Mouse (Mus musculus) stomach, embryonic 15.5 days (tissue): ENCODE data around the gene Vsig10l. TPM values are rescaled to one million over a fixed set of nuclear protein-coding genes. Genes with fewer than 3 reads are reported as not detected.

Source experiments
- ATAC-seq: fragments of 200-750 bp; cut with Nextera tagmentation; 2 replicates; pipeline ENCODE4 v1.8.0; 2017; ENCODE audit warnings: low read depth, moderate number of reproducible peaks, moderate TSS enrichment; ENCODE audit not compliant: insufficient read depth, low FRiP score
- H3K27ac ChIP-seq: fragments of 300-500 bp; sonication (generic); 2 replicates; pipeline ENCODE4 v1.5.1; 2015; ENCODE audit warnings: mild to moderate bottlenecking, inconsistent platforms
- H3K27me3 ChIP-seq: fragments of 300-500 bp; sonication (generic); replicated peaks from 2 replicates; pipeline ENCODE4 v1.6.1; 2015; ENCODE audit warnings: inconsistent platforms
- H3K36me3 ChIP-seq: fragments of 300-500 bp; sonication (generic); 2 replicates; pipeline ENCODE4 v1.6.1; 2015; ENCODE audit warnings: inconsistent platforms
- H3K4me1 ChIP-seq: fragments of 300-500 bp; sonication (generic); 2 replicates; pipeline ENCODE4 v1.6.1; 2015; ENCODE audit warnings: inconsistent platforms
- H3K4me2 ChIP-seq: fragments of 300-500 bp; sonication (generic); 2 replicates; pipeline ENCODE4 v1.6.1; 2015; ENCODE audit warnings: mild to moderate bottlenecking, inconsistent platforms
- H3K4me3 ChIP-seq: fragments of 300-500 bp; sonication (generic); replicated peaks from 2 replicates; pipeline ENCODE4 v1.5.1; 2015; ENCODE audit warnings: inconsistent platforms
- H3K9ac ChIP-seq: fragments of 300-500 bp; sonication (generic); 2 replicates; pipeline ENCODE4 v1.6.1; 2015; ENCODE audit warnings: inconsistent platforms
- H3K9me3 ChIP-seq: fragments of 300-500 bp; sonication (generic); 2 replicates; pipeline ENCODE4 v1.6.1; 2016; ENCODE audit warnings: inconsistent platforms
- WGBS: fragments of 180-500 bp; shearing (Covaris S2); methylation state at CpG from one replicate; pipeline ENCODE4 v1.1.7; 2015; 5-methylcytosine and 5-hydroxymethylcytosine counted together
- polyA plus RNA-seq: library from polyadenylated mRNA; unstranded; fragments of >200 nt; fragmentation: Nextera tagmentation; extraction: Ambion mirVana; gene quantifications from 2 replicates; pipeline ENCODE4 v1.2.1, GENCODE M21; 2015

Gene Vsig10l
- 6.0 and 7.7 TPM in 2 replicates for polyA plus RNA-seq

GRCm38 (mm10) chr7:43462851-43463250 lies at the start of gene Vsig10l:
Vsig10l (plus strand) TSS chr7:43463151.
- Histone ChIP-seq H3K9ac (no peak within 1 kb of the TSS), H3K36me3 (no peaks in the 10 kb centered on the region), H3K27me3 (no peaks in the 10 kb centered on the region; the same call in 1 of the 2 replicates), H3K27ac (no peak within 1 kb of the TSS), H3K4me2 (no peak within 1 kb of the TSS), H3K4me3 (no peak within 1 kb of the TSS), H3K9me3 (no peaks in the 10 kb centered on the region), H3K4me1 (peaks cover 10% of the 10 kb centered on the region; the same call in 1 of the 2 replicates)
- no peak for ATAC-seq
- 59% methylated on average over 4 of the region's 4 CpGs for WGBS

GRCm38 (mm10) chr7:43417298-43417697 lies 45.7 kb upstream of the Vsig10l start:
- 83% methylated on average over 10 of the region's 10 CpGs for WGBS

GRCm38 (mm10) chr7:43422995-43423617 lies 39.8 kb upstream of the Vsig10l start:
- Histone ChIP-seq H3K4me2 (no peak overlapping the region; the same call in 1 of the 2 replicates), H3K27me3 (no peaks in the 10 kb centered on the region), H3K4me1 (no peaks in the 10 kb centered on the region), H3K9ac (no peak overlapping the region), H3K4me3 (no peak overlapping the region), H3K9me3 (no peaks in the 10 kb centered on the region), H3K27ac (no peak overlapping the region), H3K36me3 (no peaks in the 10 kb centered on the region)
- WGBS = 7% methylated on average over 11 of the region's 11 CpGs
- peak; percentile 83 for ATAC-seq

More at GRCm38 (mm10) chr7:43417298-43417697, 45.7 kb upstream of the Vsig10l start:
- ATAC-seq = no peak
- no peaks in the 10 kb centered on the region for H3K27me3 ChIP-seq
- H3K9ac ChIP-seq = no peak overlapping the region
- no peak overlapping the region for H3K27ac ChIP-seq
- no peaks in the 10 kb centered on the region for H3K9me3 ChIP-seq
- no peaks in the 10 kb centered on the region for H3K36me3 ChIP-seq
- no peaks in the 10 kb centered on the region for H3K4me1 ChIP-seq
- no peak overlapping the region for H3K4me3 ChIP-seq
- no peak overlapping the region for H3K4me2 ChIP-seq

GRCm38 (mm10) chr7:43423991-43424625 lies 38.8 kb upstream of the Vsig10l start:
- Histone ChIP-seq H3K36me3 (no peaks in the 10 kb centered on the region), H3K4me2 (no peak overlapping the region), H3K4me3 (no peak overlapping the region), H3K4me1 (no peaks in the 10 kb centered on the region), H3K27ac (no peak overlapping the region), H3K27me3 (no peaks in the 10 kb centered on the region), H3K9ac (no peak overlapping the region), H3K9me3 (no peaks in the 10 kb centered on the region)
- no peak for ATAC-seq
- WGBS = 55% methylated on average over 3 of the region's 3 CpGs

- H3K9ac ChIP-seq = no peak within 1 kb of the TSS
- no peak within 1 kb of the TSS for H3K4me3 ChIP-seq
- no peak within 1 kb of the TSS for H3K4me2 ChIP-seq
- no peaks in the 10 kb centered on the region for H3K36me3 ChIP-seq
- no peak for ATAC-seq
- H3K4me1 ChIP-seq = no peaks in the 10 kb centered on the region
- H3K27ac ChIP-seq = no peak within 1 kb of the TSS
- H3K27me3 ChIP-seq = no peaks in the 10 kb centered on the region
- 82% methylated on average over 8 of the region's 8 CpGs for WGBS
- H3K9me3 ChIP-seq = no peaks in the 10 kb centered on the region
These were observed 35.5 kb upstream of the Vsig10l start, which contains the start of gene Lim2 for GRCm38 (mm10) chr7:43427406-43427805. Lim2 (plus strand) TSS chr7:43427670.

GRCm38 (mm10) chr7:43429500-43429899 lies 33.5 kb upstream of the Vsig10l start:
- Histone ChIP-seq H3K36me3 (no peaks in the 10 kb centered on the region), H3K27ac (no peak overlapping the region), H3K4me2 (no peak overlapping the region), H3K27me3 (no peaks in the 10 kb centered on the region), H3K4me3 (no peak overlapping the region), H3K4me1 (no peaks in the 10 kb centered on the region), H3K9me3 (no peaks in the 10 kb centered on the region), H3K9ac (no peak overlapping the region)
- ATAC-seq = no peak
- 44% methylated on average over 4 of the region's 4 CpGs for WGBS

GRCm38 (mm10) chr7:43432891-43433290 lies 30.1 kb upstream of the Vsig10l start:
- Histone ChIP-seq H3K4me3 (no peak overlapping the region), H3K36me3 (no peaks in the 10 kb centered on the region), H3K27me3 (no peaks in the 10 kb centered on the region), H3K9ac (no peak overlapping the region), H3K4me2 (no peak overlapping the region), H3K4me1 (no peaks in the 10 kb centered on the region), H3K27ac (no peak overlapping the region), H3K9me3 (no peaks in the 10 kb centered on the region)
- ATAC-seq = no peak
- WGBS = 64% methylated on average over 4 of the region's 4 CpGs

GRCm38 (mm10) chr7:43434676-43435075 lies 28.3 kb upstream of the Vsig10l start:
- WGBS = 91% methylated on average over 5 of the region's 5 CpGs
- no peak for ATAC-seq
- Histone ChIP-seq H3K27ac (no peak overlapping the region), H3K4me1 (no peaks in the 10 kb centered on the region), H3K36me3 (no peaks in the 10 kb centered on the region), H3K9me3 (no peaks in the 10 kb centered on the region), H3K4me2 (no peak overlapping the region), H3K4me3 (no peak overlapping the region), H3K27me3 (no peaks in the 10 kb centered on the region), H3K9ac (no peak overlapping the region)

GRCm38 (mm10) chr7:43436341-43437255 lies 26.4 kb upstream of the Vsig10l start, which contains the start of gene Nkg7:
Nkg7 (plus strand) TSS chr7:43437073.
- no peak within 1 kb of the TSS for H3K9ac ChIP-seq
- no peak for ATAC-seq
- no peaks in the 10 kb centered on the region for H3K27me3 ChIP-seq
- no peak within 1 kb of the TSS for H3K4me2 ChIP-seq
- H3K4me3 ChIP-seq = no peak within 1 kb of the TSS
- no peak within 1 kb of the TSS for H3K27ac ChIP-seq
- WGBS = 60% methylated on average over 10 of the region's 10 CpGs
- no peaks in the 10 kb centered on the region for H3K36me3 ChIP-seq
- H3K9me3 ChIP-seq = no peaks in the 10 kb centered on the region
- H3K4me1 ChIP-seq = no peaks in the 10 kb centered on the region

- no peaks in the 10 kb centered on the region for H3K27me3 ChIP-seq
- H3K4me2 ChIP-seq = no peak overlapping the region
- H3K4me3 ChIP-seq = no peak overlapping the region
- H3K27ac ChIP-seq = no peak overlapping the region
- no peak for ATAC-seq
- no peaks in the 10 kb centered on the region for H3K9me3 ChIP-seq
- 73% methylated on average over 4 of the region's 4 CpGs for WGBS
- no peaks in the 10 kb centered on the region for H3K36me3 ChIP-seq
- peaks cover 4% of the 10 kb centered on the region for H3K4me1 ChIP-seq
- no peak overlapping the region for H3K9ac ChIP-seq
These were observed 24.3 kb upstream of the Vsig10l start for GRCm38 (mm10) chr7:43438611-43439010.

- H3K4me3 ChIP-seq = no peak within 1 kb of the TSS
- 77% methylated on average over 6 of the region's 6 CpGs for WGBS
- no peak within 1 kb of the TSS for H3K27ac ChIP-seq
- H3K27me3 ChIP-seq = no peaks in the 10 kb centered on the region
- H3K4me1 ChIP-seq = peaks cover 14% of the 10 kb centered on the region
- H3K9ac ChIP-seq = no peak within 1 kb of the TSS
- no peak within 1 kb of the TSS for H3K4me2 ChIP-seq
- H3K36me3 ChIP-seq = no peaks in the 10 kb centered on the region
- ATAC-seq = no peak
- H3K9me3 ChIP-seq = no peaks in the 10 kb centered on the region
These were observed 22.5 kb upstream of the Vsig10l start, which contains the start of gene Cldnd2 for GRCm38 (mm10) chr7:43440482-43440881. Cldnd2 (plus strand) TSS chr7:43440782.
